Mouse (Mus musculus): ENCODE data around the gene Slc30a1.

The Slc30a1 gene

DNA sequence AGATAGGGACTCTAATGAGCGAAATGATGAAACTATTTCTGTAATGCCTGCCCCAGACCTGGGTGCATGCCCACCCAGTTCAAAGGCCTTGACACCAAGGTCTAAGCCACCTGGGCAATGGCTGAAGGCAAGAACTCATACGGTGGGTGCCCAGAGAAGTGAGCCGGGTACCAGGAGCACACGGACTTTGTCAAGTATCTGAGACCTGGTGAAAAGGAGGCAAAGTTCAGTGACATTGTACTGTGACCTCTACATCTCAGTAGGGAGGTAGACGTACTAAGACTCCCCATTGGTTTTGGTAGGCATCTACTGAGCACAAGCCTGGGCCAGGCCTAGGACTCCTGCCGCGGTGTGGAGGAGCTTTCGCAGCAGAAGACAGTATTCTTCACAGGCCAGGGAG is 38.8 kb downstream of the Slc30a1 start:
- DNase-seq (ENCODE audit: low read depth) = no peak

- DNase-seq (ENCODE audit: low read depth) = no peak
Measured at GRCm38 (mm10) chr1:191945756-191946155, 39.2 kb downstream of the Slc30a1 start.

GRCm38 (mm10) chr1:191946261-191946660 is 39.7 kb downstream of the Slc30a1 start:
- no peak for DNase-seq (ENCODE audit: low read depth)

- DNase-seq (ENCODE audit: low read depth) = no peak
Measured at GRCm38 (mm10) chr1:191946835-191947234, 40.3 kb downstream of the Slc30a1 start.

GRCm38 (mm10) chr1:191947796-191948195 is 41.2 kb downstream of the Slc30a1 start:
- no peak for DNase-seq (ENCODE audit: low read depth)

- DNase-seq (ENCODE audit: low read depth) = no peak
Measured at GRCm38 (mm10) chr1:191948600-191948999, 42.0 kb downstream of the Slc30a1 start.

DNA sequence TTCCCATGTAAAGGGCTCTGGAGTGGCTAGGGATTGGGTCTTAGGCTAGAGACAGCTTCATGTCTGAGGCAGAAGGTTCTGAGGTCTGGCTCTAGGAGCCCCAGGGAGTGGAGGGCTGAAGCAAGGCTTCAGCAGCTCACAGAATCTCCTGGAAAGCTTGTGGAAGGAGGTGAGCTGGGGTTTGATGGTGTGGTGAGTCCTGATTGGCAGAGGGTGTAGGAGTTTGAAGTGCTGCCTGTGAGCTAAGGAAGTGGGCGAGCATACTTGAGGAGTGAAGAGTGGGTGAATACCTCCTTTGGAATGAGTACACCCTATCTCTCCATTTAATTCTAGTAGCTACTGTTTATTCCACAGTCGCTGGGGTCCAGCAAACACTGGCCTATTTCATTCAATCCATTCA is 44.0 kb downstream of the Slc30a1 start:
- DNase-seq (ENCODE audit: low read depth) = no peak

DNA sequence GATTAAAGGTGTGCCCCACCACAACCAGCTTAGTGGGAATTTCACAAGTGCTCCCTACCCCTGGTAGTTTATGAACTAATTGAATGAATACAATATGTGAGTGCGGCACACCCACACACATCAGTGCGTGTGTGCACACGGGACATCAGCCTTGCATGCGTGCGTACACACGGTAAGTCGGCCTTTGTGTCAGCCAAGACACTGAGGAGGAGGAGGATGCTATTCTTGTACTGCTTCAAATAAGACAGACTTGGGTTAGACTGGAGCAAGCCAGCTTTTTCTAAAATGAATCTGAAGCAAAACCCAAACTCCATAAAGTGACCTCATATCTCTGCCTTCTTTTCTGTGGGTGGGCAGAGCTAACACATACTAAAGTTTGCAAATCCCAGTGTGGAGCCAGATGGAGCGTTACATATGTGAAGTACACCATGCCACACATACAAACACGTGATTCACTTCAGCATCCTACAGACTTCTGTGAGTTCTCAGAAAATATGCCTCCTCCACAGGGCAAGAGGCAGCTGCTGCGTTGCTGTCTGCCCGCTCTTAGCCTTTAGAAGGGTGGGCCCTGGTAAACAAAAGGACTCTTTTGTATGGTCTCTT is 46.3 kb downstream of the Slc30a1 start:
- DNase-seq (ENCODE audit: low read depth) = no peak

GRCm38 (mm10) chr1:191955101-191955500 is 48.5 kb downstream of the Slc30a1 start:
- DNase-seq (ENCODE audit: low read depth) = no peak

DNA sequence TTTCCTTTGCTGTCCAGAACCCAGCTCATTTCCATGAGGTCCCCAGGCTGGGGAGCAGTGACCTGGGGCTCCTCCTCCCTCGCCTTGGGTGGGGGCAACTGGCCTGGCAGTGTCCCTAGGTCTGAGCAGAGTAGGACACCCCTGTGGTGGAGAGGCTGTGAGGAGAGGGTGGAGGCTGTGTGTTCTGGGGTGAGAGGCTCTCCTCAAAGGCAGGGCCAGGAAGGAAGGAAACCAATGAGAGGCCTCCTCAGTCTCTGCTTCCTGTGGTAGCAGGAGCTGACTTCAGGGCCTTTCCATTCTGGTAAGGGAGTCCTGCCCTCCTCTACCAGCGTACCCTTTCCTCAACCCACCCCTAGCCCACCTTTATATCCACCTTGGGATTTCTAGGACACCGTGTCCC is 49.7 kb downstream of the Slc30a1 start:
- no peak for DNase-seq (ENCODE audit: low read depth)

DNA sequence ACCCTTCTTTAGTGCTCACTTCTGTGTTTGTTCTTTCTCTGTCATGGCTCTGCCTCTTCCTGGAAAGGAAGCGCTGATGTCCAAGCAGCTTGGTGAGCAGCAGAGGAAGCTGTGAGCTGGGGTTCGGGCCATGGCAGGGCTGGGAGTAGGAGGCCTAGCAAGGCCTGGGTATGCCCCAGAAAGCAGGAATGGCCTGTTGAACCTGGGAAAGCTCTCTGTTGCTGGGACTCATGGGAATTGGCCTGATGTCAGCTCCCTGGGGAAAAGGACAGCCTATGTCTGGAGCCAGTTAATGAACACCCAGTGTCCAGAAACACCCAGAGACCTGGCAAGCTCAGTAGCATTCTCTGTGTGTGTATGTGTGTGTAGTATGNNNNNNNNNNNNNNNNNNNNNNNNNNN is 50.3 kb downstream of the Slc30a1 start:
- no peak for DNase-seq (ENCODE audit: low read depth)

GRCm38 (mm10) chr1:191957321-191957720 is 50.8 kb downstream of the Slc30a1 start:
- DNase-seq (ENCODE audit: low read depth) = no peak

DNA sequence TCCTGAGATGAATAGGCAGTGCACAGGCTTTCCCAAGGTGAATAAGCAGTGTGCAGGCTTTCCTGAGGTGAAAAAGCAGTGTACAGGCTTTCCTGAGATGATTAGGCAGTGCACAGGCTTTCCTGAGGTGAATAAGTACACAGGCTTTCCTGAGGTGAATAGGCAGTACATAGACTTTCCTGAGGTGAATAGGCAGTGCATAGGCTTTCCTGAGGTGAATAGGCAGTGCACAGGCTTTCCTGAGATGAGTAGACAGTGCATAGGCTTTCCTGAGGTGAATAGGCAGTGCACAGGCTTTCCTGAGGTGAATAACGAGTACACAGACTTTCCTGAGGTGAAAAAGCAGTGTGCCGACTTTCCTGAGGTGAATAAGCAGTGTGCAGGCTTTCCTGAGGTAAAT is 54.4 kb downstream of the Slc30a1 start:
- no peak for DNase-seq (ENCODE audit: low read depth)
